Mouse (Mus musculus): ENCODE measurements at regions not wholly inside any gene's neighbourhood (a gene's known extent, or its start where the extent isn't known, plus 50 kb on each side); places are given as distances from the start of the nearest gene placed in this dataset.
A peak's percentile ranks its signal among the peaks of the same experiment; 100 is the strongest.

DNA sequence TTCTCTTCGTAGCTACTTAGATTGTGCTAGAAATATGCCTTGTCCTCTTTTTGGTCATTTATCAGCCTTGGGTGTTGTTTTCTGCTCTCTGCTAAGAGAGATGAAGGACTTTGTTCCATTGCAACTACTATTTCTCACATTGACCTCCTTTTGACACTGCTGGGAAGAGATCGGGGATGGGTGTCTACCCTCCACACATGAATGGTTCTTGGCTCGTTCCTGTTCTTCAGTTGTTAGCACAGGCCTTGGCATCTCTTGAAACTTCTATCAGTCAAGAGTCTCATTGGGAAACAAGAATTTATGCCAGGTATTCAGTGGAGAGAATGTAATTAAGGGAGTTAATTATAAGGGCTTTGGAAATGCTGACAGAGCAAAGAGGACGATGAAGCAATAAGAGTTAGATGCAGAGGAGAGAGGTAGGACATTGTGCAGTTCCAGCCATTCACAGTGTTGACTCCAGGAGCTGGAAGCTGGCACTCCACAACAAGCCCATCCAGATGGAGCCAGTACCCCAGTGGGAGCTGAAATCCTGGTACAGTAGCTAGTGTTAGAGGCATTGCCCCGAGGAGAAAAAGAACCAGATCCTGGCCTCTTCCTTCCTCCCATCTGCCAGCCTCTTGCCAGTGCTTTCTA, 107.5 kb upstream of the Tab2 start:
- TF ChIP-seq CTCF (conservative IDR thresholded peaks at IDR 0.05), result no peak
- Histone ChIP-seq H3K4me3 (no peak overlapping the region), H3K27ac (peak overlapping the region; percentile 8; the same call in 1 of the 2 replicates)
- DNase-seq (ENCODE audit: low spot score in 2 of 2), result peak in 1 of 2 experiments; percentile 18

DNA sequence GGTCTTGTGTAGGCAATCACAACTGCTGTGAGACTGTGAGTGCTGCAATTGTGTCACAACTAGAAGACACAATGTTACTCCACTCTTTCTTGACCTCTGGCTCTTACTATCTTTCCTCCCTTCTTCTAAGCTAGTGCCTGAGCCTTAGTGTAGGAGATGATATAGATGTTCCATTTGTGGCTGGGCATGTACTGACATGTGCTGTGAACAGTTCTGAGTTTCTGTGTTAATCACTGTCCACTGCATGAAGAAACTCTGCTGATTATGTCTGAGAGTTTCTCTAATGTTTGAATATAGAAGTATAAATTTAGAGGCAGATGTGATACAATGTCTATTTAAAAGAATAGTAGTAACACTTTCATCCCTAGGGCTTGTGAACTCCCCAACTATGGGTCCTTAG, 105.0 kb upstream of the Tab2 start:
- no peak for TF ChIP-seq CTCF (conservative IDR thresholded peaks at IDR 0.05)
- H3K4me3 ChIP-seq, result no peak overlapping the region
- H3K27ac ChIP-seq, result no peak overlapping the region
- no peak for DNase-seq (ENCODE audit: low spot score in 2 of 2)

- Histone ChIP-seq H3K27ac (peak overlapping the region; percentile 58), H3K4me3 (no peak overlapping the region)
- no peak for TF ChIP-seq CTCF (conservative IDR thresholded peaks at IDR 0.05)
- no peak for DNase-seq (ENCODE audit: low spot score in 2 of 2)
These were observed 103.7 kb upstream of the Tab2 start for GRCm38 (mm10) chr10:8059769-8060168.

DNA sequence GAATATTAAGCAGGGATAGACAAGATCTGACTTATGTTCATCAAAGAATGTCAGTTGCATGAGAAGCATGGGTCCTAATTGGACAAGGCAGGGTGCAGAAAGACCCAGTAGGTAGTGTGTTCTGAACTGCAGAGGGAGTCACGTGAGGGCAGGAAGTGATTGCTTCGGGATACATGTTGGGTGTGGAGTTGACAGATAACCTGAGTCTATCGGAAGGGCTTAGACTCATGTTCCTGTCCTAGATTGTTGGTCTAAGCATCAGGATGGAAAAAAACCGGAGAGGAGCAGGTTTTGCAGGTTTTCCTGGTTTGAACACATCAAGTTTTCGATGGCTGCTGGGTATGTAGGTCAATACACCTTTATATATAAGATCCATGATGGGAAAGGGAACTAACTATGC, 101.8 kb upstream of the Tab2 start:
- Histone ChIP-seq H3K4me3 (no peak overlapping the region), H3K27ac (no peak overlapping the region)
- TF ChIP-seq CTCF (conservative IDR thresholded peaks at IDR 0.05), result no peak
- no peak for DNase-seq (ENCODE audit: low spot score in 2 of 2)

DNA sequence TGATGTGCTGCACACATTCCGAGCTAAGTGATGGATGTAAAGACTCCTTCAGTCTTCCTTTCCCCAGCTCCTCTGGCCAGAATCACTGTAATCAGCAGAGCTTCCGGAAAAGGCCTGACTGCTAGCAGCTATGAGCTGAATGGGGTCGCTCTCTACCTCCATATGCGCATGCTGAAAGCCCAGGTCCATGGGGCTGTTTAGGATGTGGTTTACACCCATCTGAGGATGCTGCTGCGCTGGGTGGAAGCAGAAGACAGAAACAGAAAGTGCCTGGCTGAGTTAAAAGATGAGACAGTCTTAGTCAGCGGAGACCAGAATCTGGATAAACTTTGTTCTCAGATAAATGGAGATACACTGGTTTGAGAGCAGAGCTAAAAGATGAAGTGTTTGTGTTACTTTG, 99.3 kb upstream of the Tab2 start:
- TF ChIP-seq CTCF (conservative IDR thresholded peaks at IDR 0.05), result no peak
- H3K27ac ChIP-seq, result no peak overlapping the region
- no peak overlapping the region for H3K4me3 ChIP-seq
- no peak for DNase-seq (ENCODE audit: low spot score in 2 of 2)

GRCm38 (mm10) chr10:8043416-8044163, 87.6 kb upstream of the Tab2 start:
- no peak overlapping the region for H3K27ac ChIP-seq
- no peak for DNase-seq (ENCODE audit: low spot score in 2 of 2)
- no peak for TF ChIP-seq CTCF (conservative IDR thresholded peaks at IDR 0.05)
- no peak overlapping the region for H3K4me3 ChIP-seq

- TF ChIP-seq CTCF (conservative IDR thresholded peaks at IDR 0.05), result no peak
- DNase-seq (ENCODE audit: low spot score in 2 of 2), result no peak
- Histone ChIP-seq H3K4me3 (no peak overlapping the region), H3K27ac (no peak overlapping the region)
These were observed 86.3 kb upstream of the Tab2 start for GRCm38 (mm10) chr10:8042306-8042705.

- Histone ChIP-seq H3K27ac (no peak overlapping the region), H3K4me3 (no peak overlapping the region)
These were observed 85.8 kb upstream of the Tab2 start for GRCm38 (mm10) chr10:8041790-8042189.

GRCm38 (mm10) chr10:8037986-8038631, 82.1 kb upstream of the Tab2 start:
- TF ChIP-seq CTCF (conservative IDR thresholded peaks at IDR 0.05), result no peak
- DNase-seq (ENCODE audit: low spot score in 2 of 2), result no peak
- no peak overlapping the region for H3K4me3 ChIP-seq
- peak overlapping the region; percentile 82 for H3K27ac ChIP-seq

More at GRCm38 (mm10) chr10:8041790-8042189, 85.8 kb upstream of the Tab2 start:
- DNase-seq (ENCODE audit: low spot score in 2 of 2), result no peak
- TF ChIP-seq CTCF (conservative IDR thresholded peaks at IDR 0.05), result no peak

DNA sequence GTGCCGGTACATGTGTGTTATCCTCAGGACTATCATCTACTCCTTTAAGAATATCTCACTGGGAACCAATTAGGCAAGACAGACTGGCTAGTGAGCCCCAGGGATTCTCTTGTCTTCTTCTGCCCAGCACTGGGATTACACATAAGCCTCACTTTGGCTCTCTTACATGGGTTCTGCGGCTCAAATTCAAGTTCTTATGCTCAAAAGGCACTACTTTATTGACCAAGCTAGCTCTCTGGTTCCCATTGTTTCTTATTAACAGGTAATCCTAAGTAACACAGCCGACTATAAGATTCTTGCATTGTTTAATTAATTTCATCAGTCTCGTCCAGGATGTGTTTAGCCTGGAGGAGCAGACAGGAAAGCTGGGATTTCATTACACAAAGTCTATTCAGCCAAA, 80.3 kb upstream of the Tab2 start:
- Histone ChIP-seq H3K27ac (no peak overlapping the region), H3K4me3 (no peak overlapping the region)
- DNase-seq (ENCODE audit: low spot score in 2 of 2), result no peak
- TF ChIP-seq CTCF (conservative IDR thresholded peaks at IDR 0.05), result no peak

- TF ChIP-seq CTCF (conservative IDR thresholded peaks at IDR 0.05), result no peak
- H3K4me3 ChIP-seq, result no peak overlapping the region
- peak overlapping the region; percentile 39; the same call in 1 of the 2 replicates for H3K27ac ChIP-seq
- no peak for DNase-seq (ENCODE audit: low spot score in 2 of 2)
These were observed 79.3 kb upstream of the Tab2 start for GRCm38 (mm10) chr10:8035310-8035709.

DNA sequence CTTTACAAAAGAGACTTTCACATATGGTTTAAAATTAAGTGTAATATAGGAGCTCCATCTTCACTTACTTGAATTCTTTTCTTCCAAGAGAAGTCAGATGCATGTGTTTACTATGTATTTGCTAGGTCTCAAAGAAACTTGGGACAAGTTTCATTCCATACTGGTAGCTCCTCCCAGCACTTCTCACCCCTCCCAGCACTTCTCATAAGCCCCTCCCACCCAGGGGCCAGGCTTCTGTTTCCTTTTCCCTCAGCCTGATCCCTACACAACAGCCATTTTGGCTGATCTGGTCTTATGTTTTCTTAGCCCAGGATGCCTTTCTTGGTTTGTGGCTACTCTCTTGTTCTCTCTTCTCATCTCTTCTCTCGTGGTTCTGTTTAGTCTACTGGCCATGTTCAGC, 76.2 kb upstream of the Tab2 start:
- DNase-seq (ENCODE audit: low spot score in 2 of 2), result no peak
- Histone ChIP-seq H3K27ac (no peak overlapping the region), H3K4me3 (no peak overlapping the region)
- no peak for TF ChIP-seq CTCF (conservative IDR thresholded peaks at IDR 0.05)

DNA sequence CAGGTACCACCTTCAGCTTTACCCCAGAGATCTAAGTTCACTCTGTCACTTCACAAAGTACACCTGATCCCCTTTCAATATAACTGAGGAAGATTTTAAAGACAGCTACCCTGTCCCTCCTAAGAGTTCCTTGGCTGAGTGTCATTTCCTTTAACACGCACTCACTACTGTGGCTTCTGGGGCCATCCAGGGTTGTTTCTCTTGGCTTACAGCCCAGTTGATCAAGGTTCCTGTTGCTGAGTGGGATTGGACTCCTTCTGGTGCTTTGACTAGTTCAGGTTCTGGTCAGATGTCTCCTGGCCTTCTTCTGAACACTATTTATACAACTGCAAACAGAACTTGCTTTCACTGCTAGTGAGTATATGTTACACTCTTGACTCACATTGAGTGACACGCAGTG, 72.8 kb upstream of the Tab2 start:
- TF ChIP-seq CTCF (conservative IDR thresholded peaks at IDR 0.05), result no peak
- H3K4me3 ChIP-seq, result no peak overlapping the region
- DNase-seq (ENCODE audit: low spot score in 2 of 2), result no peak
- no peak overlapping the region for H3K27ac ChIP-seq

All from layer of hippocampus, adult 2 months (tissue).